Mouse (Mus musculus): Measurements from ENCODE around the gene Zyx.

Zyx gene

GRCm38 (mm10) chr6:42349426-42350020, at the start of gene Zyx:
Zyx (plus strand) TSS chr6:42349630.
- DNase-seq (ENCODE audit: low spot score) = peak; percentile 64

- DNase-seq (ENCODE audit: low spot score) = no peak
Observed at GRCm38 (mm10) chr6:42309816-42310378, 39.5 kb upstream of the Zyx start.

DNA sequence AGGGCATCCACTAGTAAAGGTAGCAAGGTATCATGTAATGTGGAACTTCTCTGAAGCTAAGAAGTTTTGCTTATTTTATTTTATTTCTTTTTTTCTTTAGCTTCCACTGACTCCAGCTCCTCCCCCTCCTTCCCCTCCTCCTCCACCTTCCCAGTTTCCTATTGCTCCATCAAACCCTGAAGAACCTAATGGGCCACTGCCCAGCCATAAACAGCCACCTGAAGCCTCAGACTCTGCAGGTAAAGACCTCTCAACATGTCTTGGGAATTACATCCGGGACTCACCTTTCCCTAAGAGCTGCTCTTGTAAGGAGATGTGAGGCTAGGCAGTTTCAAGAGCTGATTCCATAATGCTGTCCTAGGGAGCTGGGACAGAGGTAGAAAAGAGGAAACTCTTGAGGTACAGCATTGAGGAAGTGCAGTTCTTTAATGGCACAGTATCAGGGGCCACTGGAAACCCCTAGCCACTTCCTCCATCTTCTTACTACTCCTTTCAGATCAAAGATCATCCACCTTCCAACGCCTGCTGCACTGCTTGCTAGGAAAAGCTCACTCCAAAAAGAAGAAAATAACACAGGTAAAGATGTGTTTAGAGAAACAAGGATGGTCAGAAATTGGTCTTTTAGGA, 38.9 kb upstream of the Zyx start:
- DNase-seq (ENCODE audit: low spot score) = no peak

GRCm38 (mm10) chr6:42318293-42318692, 31.1 kb upstream of the Zyx start:
- DNase-seq (ENCODE audit: low spot score) = no peak

DNA sequence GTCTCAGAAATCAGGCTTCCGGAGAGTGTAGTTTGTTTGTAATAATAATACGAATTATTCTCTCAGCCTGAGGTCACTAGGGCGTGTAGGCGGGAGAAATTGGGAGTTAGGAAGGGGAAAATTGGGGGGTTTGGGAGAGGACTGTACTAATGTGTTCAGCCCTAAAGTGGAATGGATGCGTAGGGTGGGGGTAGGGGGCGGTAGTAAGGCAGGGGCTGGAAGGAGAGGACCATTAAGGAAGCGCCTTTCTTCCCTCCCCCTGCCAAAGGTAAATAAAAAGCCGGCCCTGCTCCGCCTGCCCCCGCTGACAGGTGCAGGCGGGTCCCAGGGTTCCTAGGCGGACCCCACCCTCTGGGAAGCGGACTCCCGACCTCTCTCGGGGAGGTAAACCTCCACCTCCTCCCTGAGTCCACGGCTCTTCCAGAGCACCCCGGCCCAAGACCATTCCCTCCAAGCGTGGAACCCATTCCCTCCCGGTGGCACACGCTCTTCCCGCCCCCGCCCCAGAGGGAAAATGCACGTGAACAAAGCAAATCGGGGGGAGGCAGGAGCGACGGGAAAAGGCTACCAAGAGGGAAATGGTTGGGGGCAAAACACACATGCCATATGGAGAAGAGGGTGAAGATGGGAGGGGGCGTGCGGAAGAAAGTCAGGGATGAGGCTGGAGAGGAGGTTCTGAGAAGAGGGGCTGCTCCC, 25.9 kb upstream of the Zyx start:
- DNase-seq (ENCODE audit: low spot score) = no peak

GRCm38 (mm10) chr6:42324067-42324481, 25.4 kb upstream of the Zyx start:
- DNase-seq (ENCODE audit: low spot score) = no peak

DNA sequence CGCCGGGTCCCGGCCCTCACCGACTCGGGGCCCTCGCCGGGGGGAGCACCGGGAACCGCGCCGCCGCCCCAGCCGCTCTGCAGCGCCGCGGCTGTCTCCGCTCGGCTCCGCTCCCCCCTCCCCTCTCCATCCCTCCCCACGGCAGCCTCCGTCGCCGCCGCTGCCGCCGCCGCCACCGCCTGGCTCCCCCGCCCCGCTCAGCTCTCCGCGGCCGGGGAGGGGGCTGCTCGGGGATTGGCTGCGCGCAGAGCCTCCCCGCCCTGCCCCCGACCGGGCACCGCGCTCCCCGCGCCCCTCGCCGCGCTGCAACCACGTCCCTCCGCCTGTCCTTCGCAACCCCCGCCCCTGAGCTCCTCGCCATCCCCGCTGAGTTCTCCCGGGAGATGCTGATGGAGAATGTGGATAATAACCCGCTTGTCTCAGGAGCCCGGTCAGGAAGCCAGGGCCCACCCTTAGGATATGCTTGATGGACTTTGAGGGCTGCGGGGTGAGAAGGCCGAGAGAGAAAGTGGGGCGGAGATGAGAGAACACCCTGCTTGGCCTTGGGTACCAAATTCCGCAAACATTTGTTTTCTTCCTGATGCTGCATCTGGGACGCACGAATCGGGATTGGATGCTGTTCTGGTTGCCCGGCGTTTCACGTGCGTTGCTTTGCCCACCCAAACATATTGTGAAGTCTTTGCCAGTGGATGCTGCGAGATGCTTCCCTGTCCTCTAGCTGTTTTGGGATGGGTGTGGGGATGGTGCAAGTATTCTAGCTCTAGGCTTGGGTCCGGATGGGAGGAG, 24.8 kb upstream of the Zyx start, which contains the start of gene Fam131b:
Gene Fam131b, minus strand, starts transcription at position 162 of the 786 bp plus-strand sequence.
- DNase-seq (ENCODE audit: low spot score) = no peak

DNA sequence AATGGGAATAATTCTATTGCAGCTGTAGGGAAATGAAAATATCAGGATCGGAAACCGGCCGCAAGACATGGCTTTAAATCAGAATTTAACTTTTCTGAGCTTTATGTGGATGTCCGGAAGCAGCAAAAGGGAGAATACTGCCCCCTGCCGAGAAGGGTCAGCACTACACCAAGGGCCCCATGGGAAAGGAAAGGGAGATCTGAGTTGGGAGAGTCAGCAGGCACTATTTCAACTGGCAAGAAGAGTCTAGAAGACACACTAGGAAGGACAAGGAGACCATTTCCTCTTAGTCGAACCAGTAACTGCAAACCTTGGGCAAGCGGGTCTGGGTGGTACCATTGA, 24.2 kb upstream of the Zyx start:
- DNase-seq (ENCODE audit: low spot score) = peak; percentile 88

DNA sequence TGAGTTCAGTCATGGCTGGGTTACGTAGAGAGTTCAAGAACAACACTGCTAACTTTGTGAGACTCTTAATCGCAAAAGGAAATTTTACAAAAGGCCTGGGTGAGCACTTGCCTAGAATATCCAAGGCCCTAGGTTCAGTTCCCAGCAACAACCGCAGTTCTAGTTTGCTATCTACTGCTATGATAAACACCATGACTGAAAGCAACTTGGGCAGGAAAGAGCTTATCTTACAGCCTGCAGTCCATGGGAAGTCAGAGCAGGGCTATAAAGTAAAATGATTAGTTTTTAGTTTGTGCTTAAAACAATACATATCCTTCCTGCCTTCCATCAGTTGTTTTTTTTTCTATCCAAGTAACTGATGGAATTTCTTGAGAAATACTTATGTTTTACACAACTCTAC, 22.9 kb upstream of the Zyx start:
- DNase-seq (ENCODE audit: low spot score) = no peak

GRCm38 (mm10) chr6:42328757-42329156, 20.7 kb upstream of the Zyx start:
- no peak for DNase-seq (ENCODE audit: low spot score)

DNA sequence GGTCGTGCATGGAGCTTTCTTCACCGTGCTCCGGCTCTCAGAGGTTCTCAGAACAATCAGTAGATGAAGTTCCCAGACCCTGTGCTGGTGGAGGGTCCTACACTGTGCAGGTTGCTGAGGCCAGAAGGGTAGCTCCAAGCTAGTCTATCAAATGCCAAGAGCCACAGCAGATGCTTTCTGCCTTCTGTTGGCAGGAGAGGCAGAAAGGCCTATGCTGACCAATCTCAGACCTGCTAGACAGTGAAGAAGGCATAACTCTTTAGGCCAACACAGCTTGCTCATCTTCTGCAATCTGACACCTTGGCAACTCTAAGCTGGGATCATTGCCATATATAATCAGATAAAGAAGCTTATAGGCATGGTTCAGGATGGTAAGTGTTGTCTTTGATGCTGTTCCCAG, 19.2 kb upstream of the Zyx start:
- DNase-seq (ENCODE audit: low spot score) = no peak

DNA sequence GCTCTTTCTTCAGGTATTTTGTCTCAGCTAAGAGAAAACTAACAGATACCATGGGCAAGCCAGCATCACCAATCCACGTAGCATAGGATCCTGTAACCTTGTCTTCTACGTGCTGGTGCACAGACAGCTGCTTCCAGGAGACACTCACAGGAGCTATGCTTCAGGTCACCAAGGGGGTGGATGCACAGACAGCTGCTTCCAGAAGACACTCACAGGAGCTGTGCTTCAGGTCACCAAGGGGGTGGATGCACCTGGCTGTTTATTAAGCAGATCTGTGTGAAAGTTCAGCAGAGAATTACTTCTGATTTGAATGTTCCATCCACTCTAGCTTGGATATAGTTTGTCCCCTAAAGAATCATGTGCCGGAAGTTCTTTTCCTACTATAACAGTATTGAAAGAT, 18.5 kb upstream of the Zyx start:
- no peak for DNase-seq (ENCODE audit: low spot score)

GRCm38 (mm10) chr6:42339189-42339588, 10.2 kb upstream of the Zyx start:
- DNase-seq (ENCODE audit: low spot score) = no peak

DNA sequence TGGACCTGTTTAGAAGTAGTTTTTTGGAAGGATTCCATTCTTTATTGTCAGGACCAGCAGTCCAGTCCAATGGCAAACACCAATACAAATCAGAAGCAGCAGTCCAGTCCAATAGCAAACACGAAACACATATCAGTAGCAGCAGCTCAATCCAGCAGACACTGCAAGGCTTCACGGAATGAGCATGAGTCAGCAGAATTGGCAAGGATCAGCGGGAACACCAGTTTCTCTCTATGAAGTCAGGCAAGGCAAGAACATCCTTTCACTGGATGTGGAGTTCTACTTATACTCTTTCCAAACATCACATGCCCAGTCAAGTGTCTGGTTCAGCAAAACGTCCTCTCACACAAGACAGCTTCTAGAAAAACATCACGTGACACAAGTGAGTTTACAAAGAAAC, 9.4 kb upstream of the Zyx start:
- no peak for DNase-seq (ENCODE audit: low spot score)

DNA sequence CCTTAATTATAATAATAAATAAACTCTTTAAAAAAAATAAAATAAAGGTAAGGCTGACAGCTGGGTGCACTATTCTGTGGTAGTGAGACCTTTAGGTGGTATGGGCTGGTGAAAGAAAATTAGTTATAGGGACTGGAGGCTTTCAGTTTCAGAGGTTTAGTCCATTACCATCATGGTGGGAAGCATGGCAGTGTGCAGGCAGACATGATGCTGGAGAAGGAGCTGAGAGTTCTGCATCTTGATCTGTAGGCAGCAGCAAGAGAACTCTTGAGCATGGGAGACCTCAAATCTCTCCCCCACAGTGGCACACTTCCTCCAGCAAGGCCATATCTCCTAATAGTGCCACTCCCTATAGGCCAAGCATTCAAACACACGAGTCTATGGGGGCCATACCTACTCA, 7.3 kb upstream of the Zyx start:
- no peak for DNase-seq (ENCODE audit: low spot score)

DNA sequence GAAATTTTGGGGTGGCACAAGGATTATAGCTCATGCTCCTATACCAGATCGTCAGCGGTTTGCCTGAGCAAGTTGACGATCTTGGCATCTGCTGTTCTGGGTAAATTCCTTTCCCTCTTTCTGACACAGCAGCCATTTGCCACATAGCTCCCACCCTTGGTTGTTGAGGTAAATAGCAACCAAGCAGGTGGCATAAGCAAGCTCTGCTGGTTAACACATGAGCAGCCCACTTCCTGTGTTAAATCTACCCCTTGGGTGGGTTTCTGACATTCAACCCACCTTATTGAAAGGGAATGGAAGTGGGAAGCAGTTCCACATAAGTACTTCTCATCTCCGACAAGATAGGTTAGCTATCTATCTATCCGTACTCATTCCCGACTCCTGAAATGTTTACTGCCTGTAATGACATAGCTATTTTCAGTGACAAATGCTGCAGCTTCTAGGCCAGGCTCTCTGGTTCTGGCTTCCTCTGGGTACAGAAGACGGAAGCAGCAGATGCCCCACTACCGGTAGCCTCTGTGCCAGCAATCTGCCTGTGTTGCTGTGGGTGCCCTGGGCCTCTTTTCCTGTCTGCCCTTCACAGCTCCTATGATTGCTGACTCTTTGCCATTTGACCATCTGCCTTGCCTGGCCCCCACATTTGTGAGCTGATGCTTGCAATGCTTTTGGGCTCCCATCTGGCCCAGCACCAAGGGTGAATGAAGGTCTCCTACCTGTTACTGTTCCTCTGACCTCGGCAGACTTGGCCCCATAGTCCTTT, 5.9 kb upstream of the Zyx start:
- no peak for DNase-seq (ENCODE audit: low spot score)

GRCm38 (mm10) chr6:42344255-42344654, 5.2 kb upstream of the Zyx start:
- no peak for DNase-seq (ENCODE audit: low spot score)

- no peak for DNase-seq (ENCODE audit: low spot score)
Observed at GRCm38 (mm10) chr6:42348281-42349005, 987 bp upstream of the Zyx start.

DNA sequence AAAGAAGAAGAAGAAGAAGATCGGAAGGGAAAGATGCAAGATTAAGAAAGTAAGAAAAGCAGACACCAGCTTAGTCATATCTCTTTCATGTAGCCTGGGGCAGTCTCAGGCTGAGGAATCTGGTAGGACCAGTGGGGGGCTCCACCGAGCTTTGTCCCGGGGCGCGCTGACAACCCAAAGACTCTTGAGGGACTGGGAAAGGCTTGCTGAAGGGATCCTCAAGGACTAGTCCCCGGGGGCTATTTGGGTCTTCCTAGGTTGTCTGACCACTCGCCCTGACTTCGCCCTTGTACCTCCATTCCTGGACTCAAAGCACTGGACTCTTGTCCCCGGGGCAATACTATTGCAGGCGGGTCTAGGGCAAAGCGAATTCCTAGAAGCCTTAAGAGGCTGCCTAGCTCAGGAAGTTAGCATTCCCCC, 414 bp upstream of the Zyx start:
- DNase-seq (ENCODE audit: low spot score) = peak; percentile 61

- DNase-seq (ENCODE audit: low spot score) = no peak
Observed at GRCm38 (mm10) chr6:42350021-42350967, 864 bp downstream of the Zyx start.

Data from layer of hippocampus, adult 9-10 months (tissue).